Mouse (Mus musculus) hindbrain, embryonic 13.5 days (tissue): ENCODE results near the gene Reln. TPM values are rescaled to one million over a fixed set of nuclear protein-coding genes. Genes with fewer than 3 reads are reported as not detected.

Source experiments
- ATAC-seq: fragments of 200-750 bp; cut with Nextera tagmentation; 2 replicates; pipeline ENCODE4 v1.8.0; 2017; ENCODE audit warnings: moderate TSS enrichment; ENCODE audit not compliant: low FRiP score
- H3K27ac ChIP-seq: fragments of 300-500 bp; sonication (generic); 2 replicates; pipeline ENCODE4 v1.5.1; 2015; ENCODE audit warnings: inconsistent platforms, mild to moderate bottlenecking, moderate library complexity
- H3K27me3 ChIP-seq: fragments of 300-500 bp; sonication (generic); 2 replicates; pipeline ENCODE4 v1.6.1; 2015; ENCODE audit warnings: mild to moderate bottlenecking, inconsistent platforms
- H3K36me3 ChIP-seq: fragments of 300-500 bp; sonication (generic); 2 replicates; pipeline ENCODE4 v1.6.1; 2015; ENCODE audit warnings: mild to moderate bottlenecking, inconsistent platforms
- H3K4me1 ChIP-seq: fragments of 300-500 bp; sonication (generic); replicated peaks from 2 replicates; pipeline ENCODE4 v1.6.1; 2015; ENCODE audit warnings: inconsistent platforms
- H3K4me2 ChIP-seq: fragments of 300-500 bp; sonication (generic); 2 replicates; pipeline ENCODE4 v1.6.1; 2015; ENCODE audit warnings: inconsistent platforms, mild to moderate bottlenecking, moderate library complexity
- H3K4me3 ChIP-seq: fragments of 300-500 bp; sonication (generic); 2 replicates; pipeline ENCODE4 v1.5.1; 2015; ENCODE audit warnings: mild to moderate bottlenecking, inconsistent platforms
- H3K9ac ChIP-seq: fragments of 300-500 bp; sonication (generic); 2 replicates; pipeline ENCODE4 v1.6.1; 2015; ENCODE audit warnings: mild to moderate bottlenecking, inconsistent platforms
- H3K9me3 ChIP-seq: fragments of 300-500 bp; sonication (generic); 2 replicates; pipeline ENCODE4 v1.6.1; 2016; ENCODE audit warnings: inconsistent platforms
- WGBS: fragments of 180-500 bp; shearing (Covaris S2); methylation state at CpG from one replicate; pipeline ENCODE4 v1.1.7; 2015; 5-methylcytosine and 5-hydroxymethylcytosine counted together
- polyA plus RNA-seq: library from polyadenylated mRNA; unstranded; fragments of >200 nt; fragmentation: Nextera tagmentation; extraction: Ambion mirVana; gene quantifications from 2 replicates; pipeline ENCODE4 v1.2.1, GENCODE M21; 2015

Reln gene
- polyA plus RNA-seq, 1 experiment from 2014 or later, result 25.9 TPM

- Histone ChIP-seq H3K27ac (peak overlapping the region; percentile 3; the same call in 1 of the 2 replicates), H3K9ac (no peak overlapping the region), H3K36me3 (no peaks in the 10 kb centered on the region), H3K27me3 (no peaks in the 10 kb centered on the region), H3K4me3 (no peak overlapping the region), H3K4me2 (no peak overlapping the region), H3K4me1 (peaks cover 17% of the 10 kb centered on the region), H3K9me3 (no peaks in the 10 kb centered on the region)
- ATAC-seq, result peak; percentile 77
- WGBS, result 39% methylated on average over 4 of the region's 4 CpGs
Measured at GRCm38 (mm10) chr5:22196476-22196875, 148.0 kb downstream of the Reln start.

- H3K4me2 ChIP-seq, result no peak overlapping the region
- H3K9me3 ChIP-seq, result no peaks in the 10 kb centered on the region
- H3K4me1 ChIP-seq, result peaks cover 20% of the 10 kb centered on the region
- peak overlapping the region; percentile 41 for H3K27ac ChIP-seq
- WGBS, result 46% methylated on average over 8 of the region's 8 CpGs
- H3K4me3 ChIP-seq, result no peak overlapping the region
- H3K36me3 ChIP-seq, result no peaks in the 10 kb centered on the region
- no peaks in the 10 kb centered on the region for H3K27me3 ChIP-seq
- ATAC-seq, result peak; percentile 18; the same call in 1 of the 2 replicates
- H3K9ac ChIP-seq, result no peak overlapping the region
Measured at GRCm38 (mm10) chr5:22195352-22195941, 149.1 kb downstream of the Reln start.

- WGBS, result 38% methylated on average over 7 of the region's 7 CpGs
- H3K9me3 ChIP-seq, result no peaks in the 10 kb centered on the region
- H3K4me1 ChIP-seq, result peaks cover 17% of the 10 kb centered on the region
- H3K36me3 ChIP-seq, result no peaks in the 10 kb centered on the region
- no peak overlapping the region for H3K9ac ChIP-seq
- H3K4me3 ChIP-seq, result no peak overlapping the region
- ATAC-seq, result no peak
- no peaks in the 10 kb centered on the region for H3K27me3 ChIP-seq
- no peak overlapping the region for H3K4me2 ChIP-seq
- H3K27ac ChIP-seq, result no peak overlapping the region
Measured at GRCm38 (mm10) chr5:22191784-22192183, 152.7 kb downstream of the Reln start.

- ATAC-seq, result no peak
- H3K4me1 ChIP-seq, result peaks cover 15% of the 10 kb centered on the region
- no peaks in the 10 kb centered on the region for H3K9me3 ChIP-seq
- H3K27ac ChIP-seq, result no peak overlapping the region
- H3K27me3 ChIP-seq, result no peaks in the 10 kb centered on the region
- H3K36me3 ChIP-seq, result no peaks in the 10 kb centered on the region
- no peak overlapping the region for H3K4me2 ChIP-seq
- H3K9ac ChIP-seq, result no peak overlapping the region
- WGBS, result 67% methylated on average over 3 of the region's 3 CpGs
- no peak overlapping the region for H3K4me3 ChIP-seq
Measured at GRCm38 (mm10) chr5:22190333-22190732, 154.2 kb downstream of the Reln start.

- Histone ChIP-seq H3K9ac (no peak overlapping the region), H3K27me3 (no peaks in the 10 kb centered on the region), H3K4me1 (peaks cover 12% of the 10 kb centered on the region), H3K9me3 (no peaks in the 10 kb centered on the region), H3K27ac (no peak overlapping the region), H3K4me3 (no peak overlapping the region), H3K4me2 (no peak overlapping the region), H3K36me3 (no peaks in the 10 kb centered on the region)
- ATAC-seq, result no peak
- WGBS, result 64% methylated on average over 3 of the region's 3 CpGs
Measured at GRCm38 (mm10) chr5:22187599-22187998, 156.9 kb downstream of the Reln start.

GRCm38 (mm10) chr5:22176480-22176879, 168.0 kb downstream of the Reln start:
- Histone ChIP-seq H3K36me3 (no peaks in the 10 kb centered on the region), H3K4me3 (no peak overlapping the region), H3K27me3 (no peaks in the 10 kb centered on the region), H3K4me1 (no peaks in the 10 kb centered on the region), H3K4me2 (no peak overlapping the region), H3K9ac (no peak overlapping the region), H3K27ac (no peak overlapping the region), H3K9me3 (no peaks in the 10 kb centered on the region)
- ATAC-seq, result no peak
- 86% methylated on average over 5 of the region's 5 CpGs for WGBS

GRCm38 (mm10) chr5:22171336-22171735, 173.2 kb downstream of the Reln start:
- 85% methylated on average over 5 of the region's 5 CpGs for WGBS
- no peak overlapping the region for H3K27ac ChIP-seq
- no peak overlapping the region for H3K9ac ChIP-seq
- H3K4me3 ChIP-seq, result no peak overlapping the region
- no peak for ATAC-seq
- H3K4me2 ChIP-seq, result no peak overlapping the region
- H3K9me3 ChIP-seq, result no peaks in the 10 kb centered on the region
- no peaks in the 10 kb centered on the region for H3K27me3 ChIP-seq
- no peaks in the 10 kb centered on the region for H3K4me1 ChIP-seq
- no peaks in the 10 kb centered on the region for H3K36me3 ChIP-seq

- Histone ChIP-seq H3K36me3 (no peaks in the 10 kb centered on the region), H3K4me1 (peaks cover 7% of the 10 kb centered on the region), H3K9me3 (no peaks in the 10 kb centered on the region), H3K4me3 (no peak overlapping the region), H3K27ac (peak overlapping the region; percentile 36; the same call in 1 of the 2 replicates), H3K27me3 (no peaks in the 10 kb centered on the region), H3K4me2 (no peak overlapping the region), H3K9ac (no peak overlapping the region)
- peak; percentile 69; the same call in 1 of the 2 replicates for ATAC-seq
- 52% methylated on average over 10 of the region's 10 CpGs for WGBS
Measured at GRCm38 (mm10) chr5:22164060-22164934, 180.2 kb downstream of the Reln start.

- Histone ChIP-seq H3K4me2 (no peak overlapping the region), H3K36me3 (no peaks in the 10 kb centered on the region), H3K4me3 (no peak overlapping the region), H3K9ac (no peak overlapping the region), H3K27me3 (no peaks in the 10 kb centered on the region), H3K27ac (no peak overlapping the region), H3K9me3 (no peaks in the 10 kb centered on the region), H3K4me1 (peaks cover 7% of the 10 kb centered on the region)
- ATAC-seq, result no peak
- WGBS, result 46% methylated on average over 2 of the region's 2 CpGs
Measured at GRCm38 (mm10) chr5:22160935-22161334, 183.6 kb downstream of the Reln start.

GRCm38 (mm10) chr5:22158754-22159153, 185.7 kb downstream of the Reln start:
- Histone ChIP-seq H3K9ac (no peak overlapping the region), H3K4me1 (peaks cover under 1% of the 10 kb centered on the region), H3K36me3 (no peaks in the 10 kb centered on the region), H3K27me3 (no peaks in the 10 kb centered on the region), H3K4me3 (no peak overlapping the region), H3K9me3 (no peaks in the 10 kb centered on the region), H3K27ac (no peak overlapping the region), H3K4me2 (no peak overlapping the region)
- ATAC-seq, result no peak
- 83% methylated on average over 11 of the region's 11 CpGs for whole genome bisulfite sequencing

- Histone ChIP-seq H3K27me3 (no peaks in the 10 kb centered on the region), H3K9ac (no peak overlapping the region), H3K9me3 (no peaks in the 10 kb centered on the region), H3K4me2 (no peak overlapping the region), H3K4me1 (peaks cover 5% of the 10 kb centered on the region), H3K4me3 (no peak overlapping the region), H3K36me3 (no peaks in the 10 kb centered on the region), H3K27ac (no peak overlapping the region)
- ATAC-seq, result no peak
- WGBS, result 52% methylated on average over 6 of the region's 6 CpGs
Measured at GRCm38 (mm10) chr5:22153601-22154000, 190.9 kb downstream of the Reln start.

- 73% methylated on average over 4 of the region's 4 CpGs for WGBS
- no peak for ATAC-seq
- H3K4me2 ChIP-seq, result no peak overlapping the region
- no peak overlapping the region for H3K4me3 ChIP-seq
- no peaks in the 10 kb centered on the region for H3K4me1 ChIP-seq
- no peak overlapping the region for H3K9ac ChIP-seq
- 0 out of 2 replicates have a peak, but pooled peaks cover 8% of the 10 kb centered on the region for H3K9me3 ChIP-seq
- no peaks in the 10 kb centered on the region for H3K36me3 ChIP-seq
- no peak overlapping the region for H3K27ac ChIP-seq
- H3K27me3 ChIP-seq, result no peaks in the 10 kb centered on the region
Measured at GRCm38 (mm10) chr5:22141821-22142220, 202.7 kb downstream of the Reln start.
